Mouse (Mus musculus) spleen, adult 12 weeks (tissue): Measurements from ENCODE around the gene Ifna12.
"Not testable (repeated sequence)": the region's sequence is repeated elsewhere in the genome, so short reads cannot be mapped to it uniquely, and the experiment has no call there.

ENCODE experiments used
- DNase-seq: peaks from one replicate; pipeline ENCODE4 v3.0.0; 2022; ENCODE audit warnings: low spot score

Gene Ifna12

GRCm38 (mm10) chr4:88603276-88603675 is at the start of gene Ifna12:
Gene Ifna12, minus strand, starts transcription at chr4:88603376.
- DNase-seq, result no peak

GRCm38 (mm10) chr4:88644359-88644758 is 41.2 kb upstream of the Ifna12 start, which contains the start of gene Ifna13:
Gene Ifna13, minus strand, starts transcription at chr4:88644459.
- no peak for DNase-seq

- no peak for DNase-seq
Observed at GRCm38 (mm10) chr4:88642526-88642925, 39.4 kb upstream of the Ifna12 start.

GRCm38 (mm10) chr4:88641077-88641831 is 38.1 kb upstream of the Ifna12 start:
- DNase-seq, result peak; percentile 74

GRCm38 (mm10) chr4:88640704-88641076 is 37.5 kb upstream of the Ifna12 start:
- DNase-seq, result no peak

- no peak for DNase-seq
Observed at GRCm38 (mm10) chr4:88634311-88634710, 31.1 kb upstream of the Ifna12 start, which contains the start of gene C87499. Gene C87499, minus strand, starts transcription at chr4:88634411.

GRCm38 (mm10) chr4:88592285-88592684 is 10.9 kb downstream of the Ifna12 start, which contains the start of gene Ifna9:
Gene Ifna9, minus strand, starts transcription at chr4:88592385.
- no peak for DNase-seq

- no peak for DNase-seq
Observed at GRCm38 (mm10) chr4:88571698-88572097, 31.5 kb downstream of the Ifna12 start, which contains the start of gene Ifna14. Gene Ifna14, minus strand, starts transcription at chr4:88571798.

GRCm38 (mm10) chr4:88561791-88562190 is 41.4 kb downstream of the Ifna12 start:
- no peak for DNase-seq

- DNase-seq, result not testable (repeated sequence)
Observed at GRCm38 (mm10) chr4:88558145-88558544, 45.0 kb downstream of the Ifna12 start, which contains the start of gene Ifna15. Gene Ifna15, minus strand, starts transcription at chr4:88558245.
